Mouse (Mus musculus) gastrocnemius, adult 2 months (tissue): ENCODE measurements around the gene Epha3. TPM values are rescaled to one million over a fixed set of nuclear protein-coding genes. Genes with fewer than 3 reads are reported as not detected.

Experiments
- DNase-seq: peaks from one replicate; pipeline ENCODE4 v3.0.0; 2022
- H3K27ac ChIP-seq: fragments of 200-600 bp; 2 replicates; pipeline ENCODE4 v1.8.1; 2022; ENCODE audit warnings: mild to moderate bottlenecking
- H3K4me3 ChIP-seq: fragments of 200-600 bp; 2 replicates; pipeline ENCODE4 v1.8.1; 2022; ENCODE audit warnings: mild to moderate bottlenecking, moderate library complexity
- CTCF ChIP-seq: fragments of 200-600 bp; IDR thresholded peaks from 2 replicates; pipeline ENCODE4 v1.8.1; 2022; ENCODE audit warnings: antibody characterized with exemption, mild to moderate bottlenecking, moderate library complexity
- intact Hi-C: fragments of 180-260 bp; cut with DNase I; formaldehyde crosslinking; loops from one replicate; pipeline ENCODE4 v1.15.1; 2025
- total RNA-seq, 2 experiments: library from RNA; stranded (reverse); gene quantifications; 2 replicates each; pipeline ENCODE4 v1.2.3; 2021

The Epha3 gene
- total RNA-seq, 2 experiments from 2014 or later = 0.15 to 0.36 TPM

GRCm38 (mm10) chr16:63621845-63622244 lies 242.1 kb downstream of the Epha3 start:
- H3K27ac ChIP-seq = no peak overlapping the region
- DNase-seq = no peak
- intact Hi-C loops = no loop called here
- no peak for TF ChIP-seq CTCF
- no peak overlapping the region for H3K4me3 ChIP-seq

GRCm38 (mm10) chr16:63615396-63615795 lies 248.6 kb downstream of the Epha3 start:
- intact Hi-C loops = no loop called here
- DNase-seq = no peak
- no peak overlapping the region for H3K27ac ChIP-seq
- H3K4me3 ChIP-seq = no peak overlapping the region
- no peak for TF ChIP-seq CTCF

DNA sequence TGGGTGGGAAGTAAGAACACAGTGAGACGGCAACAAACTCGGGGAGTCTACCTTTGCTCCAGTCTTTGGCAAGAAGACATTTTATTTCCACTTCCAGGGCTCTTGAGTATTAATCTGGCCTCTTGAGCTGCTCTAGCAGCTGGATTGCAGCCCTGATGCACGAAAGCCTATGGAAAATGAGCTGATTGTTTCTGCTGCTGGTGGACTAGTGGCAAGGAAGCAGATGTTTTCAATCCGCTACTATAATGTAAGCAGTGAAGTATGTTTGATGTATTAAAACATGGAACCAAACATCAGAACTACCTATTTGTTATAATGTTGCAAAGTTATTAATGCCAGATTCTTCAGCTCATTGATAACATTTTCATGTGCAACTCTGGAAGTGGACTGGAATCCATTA lies 251.0 kb downstream of the Epha3 start:
- intact Hi-C loops = no loop called here

GRCm38 (mm10) chr16:63600229-63600628 lies 263.7 kb downstream of the Epha3 start:
- Histone ChIP-seq H3K27ac (no peak overlapping the region), H3K4me3 (no peak overlapping the region)
- TF ChIP-seq CTCF = no peak
- DNase-seq = no peak
- intact Hi-C loops = no loop called here

More for the DNA sequence above, 251.0 kb downstream of the Epha3 start:
- Histone ChIP-seq H3K27ac (no peak overlapping the region), H3K4me3 (no peak overlapping the region)
- no peak for DNase-seq
- TF ChIP-seq CTCF = no peak

DNA sequence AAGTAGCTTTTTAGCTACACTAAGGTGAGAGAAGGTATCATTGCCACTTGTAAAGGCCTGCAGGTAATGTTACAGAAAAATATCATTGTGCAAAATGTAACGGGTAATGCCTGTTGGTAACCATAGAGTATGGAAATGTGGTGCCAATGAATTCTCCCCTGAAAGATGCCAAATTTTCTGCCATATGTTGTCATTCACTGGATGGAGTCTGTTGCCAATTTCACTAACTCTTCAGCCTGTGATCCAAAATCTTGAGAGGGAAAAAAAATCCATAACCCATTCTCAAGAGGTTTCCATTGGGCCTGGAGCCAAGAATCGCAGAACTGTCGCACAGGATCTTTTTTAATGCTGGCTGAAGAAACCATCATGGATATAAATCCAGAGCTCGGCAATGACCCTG lies 269.3 kb downstream of the Epha3 start:
- no peak overlapping the region for H3K4me3 ChIP-seq
- H3K27ac ChIP-seq = no peak overlapping the region
- no peak for TF ChIP-seq CTCF
- intact Hi-C loops = no loop called here
- DNase-seq = no peak

DNA sequence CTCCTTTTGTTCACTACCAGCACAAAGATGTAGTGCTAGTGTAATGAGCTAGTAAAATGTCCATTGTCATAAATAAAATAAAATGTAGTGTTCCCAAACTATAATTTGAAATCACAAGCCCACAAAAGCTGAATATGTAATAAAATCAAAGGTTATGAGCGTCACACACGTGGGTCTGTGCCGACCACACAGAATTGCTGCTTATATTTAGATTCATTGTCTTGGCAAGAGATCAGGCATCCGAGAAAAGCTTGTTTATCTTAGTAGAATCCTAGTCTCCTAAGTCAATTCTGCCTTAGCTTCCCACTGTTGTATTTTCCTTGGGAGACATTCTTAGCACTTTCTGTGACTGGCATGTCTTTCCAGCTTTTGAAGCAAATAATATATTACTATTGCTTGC lies 294.2 kb downstream of the Epha3 start:
- no peak for TF ChIP-seq CTCF
- intact Hi-C loops = no loop called here
- no peak for DNase-seq
- Histone ChIP-seq H3K4me3 (no peak overlapping the region), H3K27ac (no peak overlapping the region)

GRCm38 (mm10) chr16:63566106-63566836 lies 297.7 kb downstream of the Epha3 start:
- no peak for DNase-seq
- H3K4me3 ChIP-seq = no peak overlapping the region
- TF ChIP-seq CTCF = no peak
- intact Hi-C loops = no loop called here
- H3K27ac ChIP-seq = no peak overlapping the region

DNA sequence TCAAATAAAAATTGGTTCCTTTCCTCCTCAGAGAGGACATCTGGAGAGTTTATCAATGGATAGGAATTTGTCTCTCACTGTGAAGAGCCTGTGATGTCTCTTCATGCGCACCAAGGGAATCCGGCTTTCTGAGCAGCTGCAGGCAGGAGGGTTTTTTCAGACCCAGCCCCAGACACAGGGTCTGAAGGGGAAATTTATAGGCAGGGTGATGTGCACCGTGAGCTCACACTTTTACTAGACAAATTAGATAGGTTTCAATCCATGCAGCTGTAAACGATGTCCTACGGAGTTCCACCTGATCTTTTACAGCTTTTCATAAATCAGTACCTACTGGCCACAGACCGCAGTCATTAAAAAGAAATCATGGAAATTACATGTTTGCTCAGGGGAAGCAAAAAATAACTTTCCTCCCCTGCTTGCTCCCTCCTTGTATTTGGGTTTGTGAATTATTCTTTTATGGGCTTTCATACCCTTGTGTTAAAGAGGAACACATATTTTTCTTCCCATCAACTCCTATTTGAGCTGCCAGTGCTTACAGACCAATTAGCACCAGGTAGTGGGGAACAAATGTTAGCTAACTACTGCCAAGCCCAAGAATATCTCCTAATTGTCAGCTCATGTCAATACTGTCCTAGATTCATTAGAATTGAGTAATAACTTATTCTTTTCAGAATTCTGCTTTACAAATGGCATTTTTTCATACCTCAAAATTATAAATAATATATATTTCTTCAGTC lies 307.4 kb downstream of the Epha3 start:
- no peak overlapping the region for H3K27ac ChIP-seq

DNA sequence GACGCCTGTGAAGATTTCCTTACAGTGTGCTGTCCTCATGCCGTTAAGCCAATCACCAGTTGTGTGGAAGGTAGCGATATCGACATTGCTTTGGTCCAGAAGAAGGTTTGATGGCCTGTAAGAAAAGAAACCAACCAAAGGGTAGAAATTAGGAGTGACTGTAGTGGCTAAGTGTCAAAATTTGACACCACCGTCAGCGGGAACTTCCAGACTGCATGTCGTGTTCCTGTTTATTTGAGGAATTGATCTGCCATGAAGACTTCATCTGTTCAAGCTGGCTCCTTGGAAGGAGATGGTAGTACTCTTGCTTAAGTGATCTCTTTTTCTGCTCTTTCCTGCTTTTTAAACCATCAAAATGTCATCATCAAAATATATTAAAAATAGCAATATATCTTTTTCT lies 311.4 kb downstream of the Epha3 start:
- Histone ChIP-seq H3K4me3 (no peak overlapping the region), H3K27ac (no peak overlapping the region)
- no peak for TF ChIP-seq CTCF
- no peak for DNase-seq
- intact Hi-C loops = no loop called here

More for the DNA sequence above, 307.4 kb downstream of the Epha3 start:
- no peak overlapping the region for H3K4me3 ChIP-seq
- peak; percentile 13 for DNase-seq
- intact Hi-C loops = no loop called here
- no peak for TF ChIP-seq CTCF

DNA sequence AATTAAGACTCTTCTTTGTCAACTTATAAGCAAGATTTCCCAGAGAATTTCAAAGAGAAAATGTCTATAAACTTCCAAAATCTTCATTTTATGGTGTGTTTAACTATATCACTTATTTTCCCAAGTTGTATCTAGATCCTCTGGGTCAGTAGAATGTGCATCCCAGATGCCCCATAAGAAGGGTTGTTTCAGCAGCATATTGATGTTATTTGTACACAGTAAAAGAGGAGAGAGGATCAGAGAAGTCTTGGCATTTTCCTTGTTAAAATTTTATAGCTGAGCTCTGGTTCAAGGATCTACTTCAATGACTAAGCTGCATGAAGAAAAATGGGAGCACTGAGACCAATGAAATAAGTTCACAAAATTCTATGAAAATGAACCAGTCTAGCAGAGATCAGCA lies 324.5 kb downstream of the Epha3 start:
- H3K27ac ChIP-seq = no peak overlapping the region
- no peak for TF ChIP-seq CTCF
- no peak for DNase-seq
- H3K4me3 ChIP-seq = no peak overlapping the region
- intact Hi-C loops = no loop called here

DNA sequence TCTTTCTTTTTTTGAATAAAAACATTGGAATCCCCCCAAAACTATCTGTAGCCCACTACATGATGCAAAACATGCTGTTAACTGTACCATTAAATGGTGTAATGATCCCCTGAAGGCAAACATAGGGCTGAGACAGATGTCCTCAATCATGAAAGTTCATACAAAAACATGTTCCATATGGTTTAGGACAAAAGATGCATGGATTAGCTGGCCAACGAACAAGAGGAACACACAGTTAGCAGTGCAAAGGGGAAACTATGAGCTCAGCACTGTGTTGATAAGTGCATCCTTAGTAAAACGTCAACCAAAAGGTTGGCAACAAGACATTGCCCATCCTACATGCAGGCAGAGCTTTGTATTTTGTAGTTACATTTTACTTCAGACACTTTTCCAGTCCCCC lies 335.2 kb downstream of the Epha3 start:
- no peak for TF ChIP-seq CTCF
- no peak overlapping the region for H3K4me3 ChIP-seq
- intact Hi-C loops = no loop called here
- no peak for DNase-seq
- no peak overlapping the region for H3K27ac ChIP-seq

DNA sequence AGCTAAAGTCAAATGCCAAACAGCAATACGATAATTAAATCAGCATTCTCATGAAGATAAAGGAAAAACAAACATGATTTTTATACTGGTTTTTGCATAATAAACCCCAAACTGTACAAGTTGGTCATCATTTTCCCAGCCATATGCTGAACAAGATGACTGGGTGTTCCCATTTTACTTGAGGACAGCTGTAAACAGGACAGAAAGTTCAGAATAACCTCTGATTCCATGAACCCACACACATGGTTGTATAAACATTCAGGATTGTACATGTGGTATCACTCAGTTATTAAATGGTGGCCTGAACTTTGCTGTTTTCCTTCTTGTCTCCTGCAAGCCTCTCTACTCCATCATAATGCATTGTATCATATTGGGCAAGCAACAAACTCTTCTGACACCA lies 346.3 kb downstream of the Epha3 start:
- Histone ChIP-seq H3K4me3 (no peak overlapping the region), H3K27ac (no peak overlapping the region)
- intact Hi-C loops = no loop called here
- no peak for DNase-seq
- no peak for TF ChIP-seq CTCF

- Histone ChIP-seq H3K27ac (no peak overlapping the region), H3K4me3 (no peak overlapping the region)
- intact Hi-C loops = no loop called here
- TF ChIP-seq CTCF = no peak
- no peak for DNase-seq
Observed at GRCm38 (mm10) chr16:63510069-63510468, 353.9 kb downstream of the Epha3 start.

- intact Hi-C loops = no loop called here
- H3K4me3 ChIP-seq = no peak overlapping the region
- no peak for DNase-seq
- TF ChIP-seq CTCF = no peak
- H3K27ac ChIP-seq = no peak overlapping the region
Observed at GRCm38 (mm10) chr16:63506437-63506836, 357.5 kb downstream of the Epha3 start.
